Mouse (Mus musculus): Measurements from ENCODE around the gene Syt5. TPM values are rescaled to one million over a fixed set of nuclear protein-coding genes. Genes with fewer than 3 reads are reported as not detected.

The Syt5 gene
- polyA plus RNA-seq, 1 experiment from 2014 or later, result 164 TPM

DNA sequence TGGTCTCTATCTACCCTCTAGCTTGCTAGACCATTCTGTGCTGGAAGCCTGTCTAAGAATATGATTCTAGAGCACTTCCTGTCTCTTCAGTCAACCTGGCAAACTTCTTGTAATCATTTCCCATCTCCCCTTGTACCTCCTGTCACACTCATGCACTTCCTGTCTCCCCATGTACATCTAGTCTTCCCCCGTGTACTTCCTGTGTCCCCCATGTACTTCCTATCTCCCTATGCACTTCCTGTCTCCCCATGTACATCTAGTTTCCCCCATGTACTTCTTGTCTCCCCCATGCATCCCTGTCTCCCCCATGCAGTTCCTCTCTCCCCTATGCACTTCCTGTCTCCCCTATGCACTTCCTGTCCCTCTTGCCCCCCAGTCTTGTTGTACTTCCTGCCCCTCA lies 28.9 kb downstream of the Syt5 start:
- Histone ChIP-seq H3K4me1 (peaks cover 8% of the 10 kb centered on the region; the same call in 1 of the 2 replicates), H3K36me3 (no peaks in the 10 kb centered on the region), H3K27me3 (no peaks in the 10 kb centered on the region), H3K9ac (replicated peaks) (no peak overlapping the region), H3K27ac (replicated peaks) (no peak overlapping the region), H3K9me3 (no peaks in the 10 kb centered on the region), H3K4me3 (no peak overlapping the region), H3K4me2 (replicated peaks) (no peak overlapping the region)
- whole genome bisulfite sequencing, result 90% methylated on average over 1 of the region's 1 CpGs
- no peak for ATAC-seq (replicated peaks)

DNA sequence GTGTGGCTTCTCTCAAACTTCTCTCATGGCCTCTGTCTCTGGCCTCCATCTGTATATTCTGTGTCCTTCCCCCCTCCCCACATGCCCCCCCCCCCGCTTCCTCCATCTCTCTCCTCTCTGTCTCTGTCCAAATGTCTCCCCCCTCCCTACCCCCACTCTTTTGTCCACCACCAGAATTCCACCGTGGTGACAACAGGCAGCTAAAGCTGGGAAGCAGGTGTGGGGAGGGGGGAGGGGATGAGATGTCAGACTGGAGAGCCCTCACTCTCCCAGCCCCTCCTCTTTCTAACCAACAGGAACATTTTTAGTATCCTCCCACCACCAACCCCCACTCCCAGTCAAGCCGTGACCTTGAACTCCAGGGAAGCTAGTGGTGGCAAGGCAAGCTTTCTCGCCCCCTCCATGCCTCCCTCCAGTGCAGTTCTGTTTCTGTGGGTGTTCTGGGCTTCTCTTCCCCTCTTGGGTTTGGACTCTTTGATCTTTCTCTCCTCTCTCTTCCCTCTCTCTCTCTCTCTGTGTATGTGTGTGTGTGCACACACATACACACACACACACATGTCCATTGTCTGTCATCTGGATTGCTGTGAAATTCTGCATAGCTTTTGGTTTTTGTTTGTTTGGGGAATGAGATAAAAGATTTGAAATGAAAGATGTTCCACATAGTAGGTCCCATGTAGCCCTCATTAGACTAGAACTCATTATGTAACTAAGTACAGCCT lies 30.9 kb downstream of the Syt5 start, which contains the start of gene Tnnt1:
Gene Tnnt1, minus strand, starts transcription at position 51 of the 719 bp plus-strand sequence.
- Histone ChIP-seq H3K9me3 (no peaks in the 10 kb centered on the region), H3K4me2 (replicated peaks) (no peak within 1 kb of the TSS), H3K27ac (replicated peaks) (no peak within 1 kb of the TSS), H3K4me1 (peaks cover 8% of the 10 kb centered on the region; the same call in 1 of the 2 replicates), H3K36me3 (no peaks in the 10 kb centered on the region), H3K27me3 (no peaks in the 10 kb centered on the region), H3K4me3 (no peak within 1 kb of the TSS), H3K9ac (replicated peaks) (no peak within 1 kb of the TSS)
- 20% methylated on average over 4 of the region's 4 CpGs for WGBS
- no peak for ATAC-seq (replicated peaks)

DNA sequence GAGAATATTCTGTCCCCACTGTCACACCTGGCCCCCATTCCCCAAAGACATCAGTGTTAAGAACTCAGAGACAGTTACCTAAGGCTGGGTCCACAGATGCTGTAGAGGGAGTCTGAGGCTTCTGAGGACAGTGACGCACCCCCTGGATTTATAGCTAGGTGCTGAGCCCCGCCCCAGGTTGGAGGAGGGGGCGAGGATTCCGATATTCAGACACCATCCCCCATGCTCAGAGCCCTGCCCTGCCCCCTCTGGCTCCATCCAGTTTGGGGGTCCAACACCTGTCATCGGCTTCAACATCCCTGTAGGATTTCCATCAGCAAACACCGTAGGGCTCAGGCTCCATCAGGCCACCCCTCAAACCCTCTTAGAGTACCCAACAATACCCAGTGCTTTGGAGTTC lies 31.5 kb downstream of the Syt5 start:
- H3K9ac ChIP-seq (replicated peaks), result no peak overlapping the region
- H3K36me3 ChIP-seq, result no peaks in the 10 kb centered on the region
- no peak overlapping the region for H3K27ac ChIP-seq (replicated peaks)
- WGBS, result 64% methylated on average over 6 of the region's 6 CpGs
- H3K4me1 ChIP-seq, result 0 out of 2 replicates have a peak, but pooled peaks cover 2% of the 10 kb centered on the region
- no peaks in the 10 kb centered on the region for H3K9me3 ChIP-seq
- no peak overlapping the region for H3K4me2 ChIP-seq (replicated peaks)
- H3K4me3 ChIP-seq, result no peak overlapping the region
- ATAC-seq (replicated peaks), result no peak
- no peaks in the 10 kb centered on the region for H3K27me3 ChIP-seq

GRCm38 (mm10) chr7:4513829-4514712 lies 33.3 kb downstream of the Syt5 start:
- H3K4me2 ChIP-seq (replicated peaks), result no peak overlapping the region
- no peaks in the 10 kb centered on the region for H3K36me3 ChIP-seq
- no peak overlapping the region for H3K4me3 ChIP-seq
- no peak for ATAC-seq (replicated peaks)
- no peaks in the 10 kb centered on the region for H3K9me3 ChIP-seq
- H3K4me1 ChIP-seq, result 0 out of 2 replicates have a peak, but pooled peaks cover 5% of the 10 kb centered on the region
- WGBS, result 48% methylated on average over 6 of the region's 6 CpGs
- H3K9ac ChIP-seq (replicated peaks), result no peak overlapping the region
- H3K27me3 ChIP-seq, result no peaks in the 10 kb centered on the region
- no peak overlapping the region for H3K27ac ChIP-seq (replicated peaks)

DNA sequence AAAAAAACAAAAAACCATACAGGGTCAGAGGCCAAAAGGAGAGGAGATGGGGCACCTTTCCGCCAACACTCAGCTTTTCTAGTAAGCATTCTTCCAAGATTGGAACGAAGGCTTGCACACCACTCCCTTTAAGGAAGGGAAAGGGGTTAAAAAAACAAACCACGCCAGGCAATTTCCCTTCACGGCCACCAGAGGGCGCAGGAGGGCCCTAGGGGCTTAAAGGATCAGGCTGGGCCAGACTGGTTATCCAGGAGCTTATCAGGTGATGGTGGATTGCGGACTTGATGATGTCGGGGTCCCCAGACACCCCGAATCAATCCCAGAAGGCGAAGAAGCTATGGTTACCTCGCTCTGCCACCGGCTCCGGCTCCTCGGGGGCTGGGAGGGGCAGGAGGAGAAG lies 34.1 kb downstream of the Syt5 start:
- H3K9ac ChIP-seq (replicated peaks), result no peak overlapping the region
- H3K36me3 ChIP-seq, result no peaks in the 10 kb centered on the region
- no peak for ATAC-seq (replicated peaks)
- no peaks in the 10 kb centered on the region for H3K9me3 ChIP-seq
- no peaks in the 10 kb centered on the region for H3K27me3 ChIP-seq
- H3K4me1 ChIP-seq, result 0 out of 2 replicates have a peak, but pooled peaks cover 5% of the 10 kb centered on the region
- no peak overlapping the region for H3K4me3 ChIP-seq
- no peak overlapping the region for H3K27ac ChIP-seq (replicated peaks)
- WGBS, result 31% methylated on average over 13 of the region's 13 CpGs
- no peak overlapping the region for H3K4me2 ChIP-seq (replicated peaks)

DNA sequence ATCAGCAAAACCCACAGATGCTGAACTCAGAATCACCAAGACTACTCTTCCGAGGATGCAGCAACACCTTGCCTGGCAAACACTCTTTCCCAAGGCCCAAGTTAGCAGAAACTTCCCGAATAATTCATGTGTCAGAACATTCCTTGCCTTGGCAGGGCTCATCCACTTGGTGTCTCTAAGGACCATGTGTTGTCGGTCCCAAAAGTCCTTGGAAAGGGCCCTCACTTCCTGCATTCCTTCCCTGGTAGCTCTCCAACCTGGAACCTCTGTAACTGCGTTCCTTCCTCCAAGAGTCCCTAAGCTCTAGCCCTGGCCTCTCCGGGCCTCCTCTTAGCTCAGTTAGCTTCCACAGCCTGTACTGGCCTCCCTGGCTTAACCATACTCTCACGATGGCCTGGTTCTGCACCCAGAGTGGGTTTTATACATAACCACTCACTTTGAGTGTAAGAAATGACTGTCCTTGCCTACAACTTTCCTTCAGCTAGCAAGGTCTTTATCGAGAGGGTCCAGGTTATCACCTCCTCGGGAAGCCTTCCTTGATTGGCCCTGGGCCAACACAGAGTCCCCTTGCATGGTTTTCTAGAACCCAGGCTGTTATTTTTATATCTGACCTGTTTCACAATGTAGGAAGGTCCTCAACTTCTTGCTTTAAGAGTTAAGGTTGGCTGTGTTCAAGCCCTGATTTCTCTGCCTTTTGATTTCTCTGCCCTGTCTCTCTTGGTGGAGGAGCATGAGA lies 35.7 kb downstream of the Syt5 start:
- no peak overlapping the region for H3K4me2 ChIP-seq (replicated peaks)
- H3K4me3 ChIP-seq, result no peak overlapping the region
- H3K27ac ChIP-seq (replicated peaks), result no peak overlapping the region
- no peaks in the 10 kb centered on the region for H3K36me3 ChIP-seq
- no peak for ATAC-seq (replicated peaks)
- 83% methylated on average over 8 of the region's 8 CpGs for WGBS
- H3K9ac ChIP-seq (replicated peaks), result no peak overlapping the region
- 0 out of 2 replicates have a peak, but pooled peaks cover 5% of the 10 kb centered on the region for H3K4me1 ChIP-seq
- H3K27me3 ChIP-seq, result no peaks in the 10 kb centered on the region
- no peaks in the 10 kb centered on the region for H3K9me3 ChIP-seq

DNA sequence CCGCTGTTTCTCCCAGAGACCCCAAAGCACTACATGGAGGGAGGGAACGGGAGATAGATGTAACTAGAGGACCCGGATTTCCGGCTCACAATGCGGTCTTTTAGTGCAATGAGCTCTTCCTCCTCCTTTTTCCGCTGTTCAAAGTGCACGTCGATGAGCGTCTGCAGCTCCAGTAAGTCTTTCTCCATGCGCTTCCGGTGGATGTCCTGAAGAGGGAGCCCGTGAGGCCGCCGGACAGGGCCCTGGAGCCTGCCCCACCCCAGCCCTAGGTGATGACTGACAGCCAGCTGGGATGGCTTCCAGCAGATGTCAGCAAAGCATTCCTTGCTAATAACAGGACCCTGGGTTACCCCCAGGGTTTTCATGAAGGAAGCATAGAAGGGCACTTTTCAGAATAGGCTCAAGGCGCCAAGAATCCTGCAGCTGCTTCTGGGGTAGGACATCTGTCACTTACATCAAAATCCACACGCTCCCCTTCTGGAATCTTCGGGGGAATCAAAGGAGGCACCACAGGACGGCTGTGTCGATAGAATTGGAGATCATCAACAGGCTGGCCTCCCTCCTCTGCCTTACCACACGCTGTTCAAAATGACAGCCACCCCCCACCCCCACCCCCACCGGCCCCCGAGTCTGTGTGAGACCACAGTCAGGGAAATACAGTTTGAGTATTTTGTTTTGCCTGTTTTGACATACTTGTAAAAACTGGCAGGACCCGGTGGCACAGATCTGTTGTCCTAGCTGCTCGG lies 37.3 kb downstream of the Syt5 start:
- no peaks in the 10 kb centered on the region for H3K36me3 ChIP-seq
- H3K4me3 ChIP-seq, result no peak overlapping the region
- ATAC-seq (replicated peaks), result peak; percentile 70
- 0 out of 2 replicates have a peak, but pooled peaks cover 5% of the 10 kb centered on the region for H3K4me1 ChIP-seq
- no peaks in the 10 kb centered on the region for H3K9me3 ChIP-seq
- H3K27ac ChIP-seq (replicated peaks), result no peak overlapping the region
- H3K9ac ChIP-seq (replicated peaks), result no peak overlapping the region
- H3K27me3 ChIP-seq, result no peaks in the 10 kb centered on the region
- WGBS, result 13% methylated on average over 24 of the region's 24 CpGs
- no peak overlapping the region for H3K4me2 ChIP-seq (replicated peaks)

DNA sequence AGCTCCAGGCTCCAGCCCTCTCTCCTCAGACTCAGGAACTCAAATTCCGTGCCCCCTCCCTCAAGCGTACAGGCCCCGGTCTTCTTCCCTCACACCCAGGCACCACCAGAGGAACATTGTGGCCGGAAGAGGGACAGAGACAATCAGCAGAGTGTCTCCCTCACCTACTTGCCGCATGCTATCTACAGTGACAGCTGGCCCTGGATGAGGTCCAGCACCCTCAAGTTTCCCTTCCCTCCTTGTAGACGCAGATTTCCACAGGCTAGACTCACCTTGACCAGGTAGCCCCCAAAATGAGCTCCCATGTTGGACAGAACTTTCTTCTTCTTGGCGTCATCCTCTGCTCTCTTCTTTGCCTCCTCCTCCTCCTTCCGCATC lies 38.6 kb downstream of the Syt5 start:
- 0 out of 2 replicates have a peak, but pooled peaks cover 5% of the 10 kb centered on the region for H3K4me1 ChIP-seq
- H3K36me3 ChIP-seq, result no peaks in the 10 kb centered on the region
- no peaks in the 10 kb centered on the region for H3K9me3 ChIP-seq
- H3K4me2 ChIP-seq (replicated peaks), result no peak overlapping the region
- no peak for ATAC-seq (replicated peaks)
- WGBS, result 91% methylated on average over 8 of the region's 8 CpGs
- H3K27ac ChIP-seq (replicated peaks), result no peak overlapping the region
- H3K9ac ChIP-seq (replicated peaks), result no peak overlapping the region
- H3K27me3 ChIP-seq, result no peaks in the 10 kb centered on the region
- H3K4me3 ChIP-seq, result no peak overlapping the region

DNA sequence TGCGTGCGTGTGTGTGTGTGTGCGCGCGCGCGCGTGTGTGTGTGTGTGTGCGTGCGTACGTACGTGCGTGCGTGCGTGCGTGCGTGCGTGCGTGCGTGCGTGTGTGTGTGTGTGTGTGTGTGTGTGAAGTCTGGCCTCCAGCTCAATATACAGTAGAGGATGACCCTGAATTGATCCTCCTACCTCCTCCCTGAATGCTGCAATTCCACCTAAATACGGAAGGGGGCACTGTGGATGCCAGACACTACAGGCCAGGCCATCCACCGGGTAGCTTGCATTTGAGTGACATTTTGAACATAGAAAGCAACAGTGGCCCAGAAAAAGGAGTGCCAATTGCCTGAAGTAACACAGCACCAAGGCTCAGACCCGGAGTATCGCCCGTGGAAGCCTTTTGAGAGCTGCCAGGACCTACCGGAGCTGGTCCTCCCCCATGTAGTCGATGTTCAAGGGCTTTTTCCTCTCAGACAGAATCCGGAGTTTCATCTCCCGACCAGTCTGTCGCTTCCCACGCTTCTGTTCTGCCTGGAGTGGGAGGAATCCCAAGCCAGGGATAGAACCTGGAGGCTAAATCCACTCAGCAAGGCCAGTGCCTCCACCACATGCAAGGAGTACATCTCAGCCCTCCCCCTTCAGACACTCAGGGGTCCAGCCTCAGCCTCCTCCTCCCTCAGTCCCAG lies 39.1 kb downstream of the Syt5 start:
- WGBS, result 80% methylated on average over 32 of the region's 32 CpGs

DNA sequence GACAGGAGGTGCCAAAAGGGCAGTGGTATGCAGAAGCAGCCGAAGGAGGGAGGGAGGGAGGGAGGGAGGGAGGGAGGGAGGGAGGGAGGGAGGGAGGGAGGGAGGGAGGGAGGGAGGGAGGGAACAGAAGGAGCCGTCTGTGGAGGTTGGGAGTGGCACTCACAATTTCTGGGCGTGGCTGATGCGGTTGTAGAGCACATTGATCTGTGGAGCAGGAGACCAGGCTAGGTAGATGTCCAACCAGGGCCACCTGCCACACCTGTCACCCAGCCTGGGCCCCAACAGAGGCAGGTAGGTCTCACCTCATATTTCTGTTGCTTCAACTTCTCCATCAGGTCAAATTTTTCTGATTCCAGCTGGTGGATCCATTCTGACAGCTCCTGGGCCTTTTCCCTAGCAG lies 40.1 kb downstream of the Syt5 start:
- ATAC-seq (replicated peaks), result no peak

More for the DNA sequence above, 39.1 kb downstream of the Syt5 start:
- Histone ChIP-seq H3K9ac (replicated peaks) (no peak overlapping the region), H3K4me3 (no peak overlapping the region), H3K4me2 (replicated peaks) (no peak overlapping the region), H3K4me1 (0 out of 2 replicates have a peak, but pooled peaks cover 5% of the 10 kb centered on the region), H3K27ac (replicated peaks) (no peak overlapping the region), H3K27me3 (no peaks in the 10 kb centered on the region), H3K36me3 (no peaks in the 10 kb centered on the region), H3K9me3 (no peaks in the 10 kb centered on the region)
- no peak for ATAC-seq (replicated peaks)

More for the DNA sequence above, 40.1 kb downstream of the Syt5 start:
- Histone ChIP-seq H3K9ac (replicated peaks) (no peak overlapping the region), H3K27me3 (no peaks in the 10 kb centered on the region), H3K9me3 (no peaks in the 10 kb centered on the region), H3K4me2 (replicated peaks) (no peak overlapping the region), H3K4me1 (peaks cover 10% of the 10 kb centered on the region), H3K4me3 (no peak overlapping the region), H3K27ac (replicated peaks) (no peak overlapping the region), H3K36me3 (no peaks in the 10 kb centered on the region)
- 68% methylated on average over 4 of the region's 4 CpGs for WGBS
